Mouse (Mus musculus) retina, postnatal 7 days (tissue): ENCODE data around the gene Ddx11.

Experiments
- DNase-seq: peaks from one replicate; pipeline ENCODE4 v3.0.0-alpha.2; 2012; ENCODE audit warnings: low read depth, low spot score

Ddx11 gene

GRCm38 (mm10) chr17:66123066-66123815 lies at the start of gene Ddx11:
Gene Ddx11 (plus strand): TSS chr17:66123520.
- DNase-seq: peak; percentile 86

- no peak for DNase-seq
These were observed 49.3 kb upstream of the Ddx11 start for GRCm38 (mm10) chr17:66073971-66074370.

GRCm38 (mm10) chr17:66075827-66076173 lies 47.5 kb upstream of the Ddx11 start:
- peak; percentile 37 for DNase-seq

- peak; percentile 29 for DNase-seq
These were observed 47.0 kb upstream of the Ddx11 start for GRCm38 (mm10) chr17:66076174-66076927.

GRCm38 (mm10) chr17:66076934-66077333 lies 46.4 kb upstream of the Ddx11 start, which contains the start of gene Ankrd12:
Gene Ankrd12 (minus strand): TSS chr17:66077089.
- DNase-seq: peak; percentile 85

GRCm38 (mm10) chr17:66077437-66077850 lies 45.9 kb upstream of the Ddx11 start:
- DNase-seq: no peak

- DNase-seq: no peak
These were observed 38.8 kb upstream of the Ddx11 start for GRCm38 (mm10) chr17:66084486-66084885.

GRCm38 (mm10) chr17:66085038-66085437 lies 38.3 kb upstream of the Ddx11 start:
- no peak for DNase-seq

GRCm38 (mm10) chr17:66090251-66090650 lies 33.1 kb upstream of the Ddx11 start:
- no peak for DNase-seq

- DNase-seq: no peak
These were observed 31.9 kb upstream of the Ddx11 start for GRCm38 (mm10) chr17:66091392-66091791.

GRCm38 (mm10) chr17:66092065-66092464 lies 31.3 kb upstream of the Ddx11 start:
- no peak for DNase-seq

GRCm38 (mm10) chr17:66092664-66093063 lies 30.7 kb upstream of the Ddx11 start:
- no peak for DNase-seq

GRCm38 (mm10) chr17:66100566-66101379 lies 22.5 kb upstream of the Ddx11 start:
- no peak for DNase-seq

- DNase-seq: peak; percentile 97
These were observed 21.7 kb upstream of the Ddx11 start, which contains the start of gene Ndufv2 for GRCm38 (mm10) chr17:66101380-66102330. Gene Ndufv2 (minus strand): TSS chr17:66101559.

- DNase-seq: no peak
These were observed 19.2 kb upstream of the Ddx11 start for GRCm38 (mm10) chr17:66104076-66104475.

GRCm38 (mm10) chr17:66106601-66107267 lies 16.6 kb upstream of the Ddx11 start:
- DNase-seq: peak; percentile 54

GRCm38 (mm10) chr17:66107466-66107865 lies 15.9 kb upstream of the Ddx11 start:
- DNase-seq: no peak

- DNase-seq: no peak
These were observed 15.1 kb upstream of the Ddx11 start for GRCm38 (mm10) chr17:66108198-66108597.

GRCm38 (mm10) chr17:66110746-66111145 lies 12.6 kb upstream of the Ddx11 start:
- DNase-seq: no peak

GRCm38 (mm10) chr17:66111402-66111959 lies 11.8 kb upstream of the Ddx11 start, which contains the start of gene Washc1:
Gene Washc1 (plus strand): TSS chr17:66111545.
- peak; percentile 77 for DNase-seq
